Mouse (Mus musculus) cerebellum, adult 9-11 months (tissue): ENCODE data around the gene Asprv1.

Source experiments
- DNase-seq: peaks from one replicate; pipeline ENCODE4 v3.0.0; 2022

Gene Asprv1

GRCm38 (mm10) chr6:86668580-86669239 is 40.7 kb downstream of the Asprv1 start, which contains the start of gene Mxd1:
Gene Mxd1, minus strand, starts transcription at chr6:86669161.
- DNase-seq: no peak

- peak; percentile 100 for DNase-seq
Observed at GRCm38 (mm10) chr6:86669240-86669727, 41.3 kb downstream of the Asprv1 start.

- peak; percentile 74 for DNase-seq
Observed at GRCm38 (mm10) chr6:86670873-86671272, 42.9 kb downstream of the Asprv1 start.

- no peak for DNase-seq
Observed at GRCm38 (mm10) chr6:86678341-86678740, 50.4 kb downstream of the Asprv1 start.
